Mouse (Mus musculus) left cerebral cortex, adult 2 months (tissue): ENCODE results near the gene Rnps1. TPM values are rescaled to one million over a fixed set of nuclear protein-coding genes. Genes with fewer than 3 reads are reported as not detected.

Experiments used
- DNase-seq, 2 experiments: peaks; one replicate each; pipeline ENCODE4 v3.0.0; 2021 to 2022; ENCODE audit warnings: low spot score in 2 of 2, mixed read lengths in 1 of 2; ENCODE audit errors: extremely low spot score in 1 of 2
- H3K27ac ChIP-seq: fragments of 200-600 bp; 2 replicates; pipeline ENCODE4 v1.8.1; 2022
- H3K4me3 ChIP-seq: fragments of 200-600 bp; 2 replicates; pipeline ENCODE4 v1.8.1; 2022
- CTCF ChIP-seq: fragments of 200-600 bp; IDR thresholded peaks from 2 replicates; pipeline ENCODE4 v1.8.1; 2022; ENCODE audit warnings: antibody characterized with exemption, mild to moderate bottlenecking, moderate library complexity
- intact Hi-C: fragments of 180-260 bp; cut with DNase I; formaldehyde crosslinking; loops from one replicate; pipeline ENCODE4 v1.15.1; 2025
- total RNA-seq, 2 experiments: library from RNA; stranded (reverse); gene quantifications; 2 replicates each; pipeline ENCODE4 v1.2.3; 2021

Gene Rnps1
- total RNA-seq, 2 experiments from 2014 or later = 131 to 142 TPM

DNA sequence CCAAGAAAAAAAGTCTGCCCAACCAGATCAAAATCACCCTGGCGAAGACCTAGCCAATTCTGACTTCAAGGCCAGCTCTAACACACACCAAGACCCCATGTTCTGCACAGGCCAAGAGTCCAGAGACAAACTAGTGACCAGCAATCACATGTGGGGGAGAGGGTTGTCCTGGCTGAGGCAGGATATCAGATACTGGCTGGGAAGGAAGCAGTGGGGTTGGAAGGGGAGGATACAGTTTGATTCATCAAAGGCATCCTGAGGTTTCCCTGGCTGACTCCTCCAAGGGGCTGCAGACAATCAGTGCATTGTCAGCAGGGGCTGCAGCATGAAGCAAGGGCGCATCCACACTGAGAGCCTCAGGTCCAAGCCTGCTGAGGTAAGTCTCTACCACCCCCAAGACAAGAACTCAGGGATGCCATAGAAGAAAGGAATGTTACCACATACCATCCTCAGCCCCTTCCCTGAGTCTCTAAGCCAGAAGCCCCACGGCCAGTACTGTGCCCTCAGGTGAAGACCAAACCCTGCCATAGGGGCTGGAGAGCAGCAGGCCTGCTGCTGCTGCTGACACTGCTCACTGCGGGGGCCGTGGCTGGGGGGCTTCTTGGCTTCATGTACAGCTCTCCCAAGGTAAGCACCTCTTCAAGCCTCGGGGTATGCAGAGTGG, 59.4 kb downstream of the Rnps1 start, which contains the start of gene Bricd5:
Gene Bricd5, plus strand, starts transcription at position 273 of the 664 bp plus-strand sequence.
- no peak for DNase-seq
- no peak for TF ChIP-seq CTCF
- intact Hi-C loops = no loop called here
- Histone ChIP-seq H3K27ac (peak within 1 kb of the TSS; percentile 50), H3K4me3 (peak within 1 kb of the TSS; percentile 81)

DNA sequence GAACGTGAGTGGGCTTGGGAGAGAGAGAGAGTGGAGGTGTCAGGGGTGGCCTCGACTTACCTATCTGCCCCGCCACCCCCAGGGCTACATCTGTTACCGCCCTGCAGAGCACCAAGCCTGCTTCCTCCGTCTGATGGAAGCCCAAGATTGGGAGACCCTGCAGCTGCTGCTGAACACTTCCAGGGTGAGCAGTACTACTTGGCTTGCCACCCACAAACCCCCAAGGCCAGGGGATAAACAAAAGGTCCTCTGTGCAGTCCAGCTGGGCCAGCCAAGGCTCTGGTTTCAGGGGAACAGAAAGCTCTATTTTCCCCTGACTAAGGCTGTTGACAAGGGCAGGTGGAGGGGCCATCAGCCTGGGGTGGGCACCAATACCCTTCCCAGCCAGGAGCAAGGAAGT, 60.2 kb downstream of the Rnps1 start:
- TF ChIP-seq CTCF = no peak
- DNase-seq = peak in 1 of 2 experiments; percentile 57
- H3K27ac ChIP-seq = peak overlapping the region; percentile 50
- intact Hi-C loops = no loop called here
- H3K4me3 ChIP-seq = no peak overlapping the region

Other genes starting within 250 kb of the Rnps1 start
- gene Atp6v0c, start 244.9 kb upstream of the Rnps1 start, total RNA-seq = 1,000 to 10,000 TPM; 1,211 to 1,240 TPM
- 10 to 100 TPM; 63.3 to 69.7 TPM for gene Tbc1d24, start 209.0 kb upstream of the Rnps1 start, total RNA-seq
- 10 to 100 TPM; 10.5 to 11.5 TPM for gene Ntn3, start 205.0 kb upstream of the Rnps1 start, total RNA-seq
- gene Tedc2, start 193.7 kb upstream of the Rnps1 start, total RNA-seq = 10 to 100 TPM; 10.8 to 11.0 TPM
- gene Ccnf, start 163.1 kb upstream of the Rnps1 start, total RNA-seq = 1 to 10 TPM; 7.9 to 8.8 TPM
- 1 to 10 TPM; 1.3 to 1.7 TPM for gene Abca17, start 63.5 kb upstream of the Rnps1 start, total RNA-seq
- 10 to 100 TPM; 76.7 to 78.5 TPM for gene Abca3, start 62.6 kb upstream of the Rnps1 start, total RNA-seq
- gene Eci1, start 12.1 kb downstream of the Rnps1 start, total RNA-seq = 10 to 100 TPM; 24.4 to 26.2 TPM
- gene Dnase1l2, start 28.5 kb downstream of the Rnps1 start, total RNA-seq = 10 to 100 TPM in 1 of 2 experiments, 1 to 10 TPM in 1; 6.8 to 14.8 TPM
- gene E4f1, start 55.7 kb downstream of the Rnps1 start, total RNA-seq = 10 to 100 TPM; 37.7 to 41.7 TPM
- gene Pgp, start 55.8 kb downstream of the Rnps1 start, total RNA-seq = 10 to 100 TPM; 65.8 to 69.6 TPM
- 1 to 10 TPM; 1.7 to 1.9 TPM for gene Bricd5, start 59.3 kb downstream of the Rnps1 start, total RNA-seq
- gene Mlst8, start 64.5 kb downstream of the Rnps1 start, total RNA-seq = 10 to 100 TPM; 34.5 to 37.1 TPM
- gene Caskin1, start 74.0 kb downstream of the Rnps1 start, total RNA-seq = 100 to 1,000 TPM; 134 to 144 TPM
- gene Traf7, start 113.4 kb downstream of the Rnps1 start, total RNA-seq = 10 to 100 TPM; 81.3 to 85.3 TPM
- 10 to 100 TPM; 53.6 to 54.1 TPM for gene Rab26, start 119.6 kb downstream of the Rnps1 start, total RNA-seq
- gene Pkd1, start 135.3 kb downstream of the Rnps1 start, total RNA-seq = 10 to 100 TPM; 89.1 to 97.5 TPM
- 100 to 1,000 TPM; 140 to 159 TPM for gene Tsc2, start 218.1 kb downstream of the Rnps1 start, total RNA-seq
- gene Nthl1, start 218.1 kb downstream of the Rnps1 start, total RNA-seq = 1 to 10 TPM; 5.5 to 5.7 TPM
- gene Slc9a3r2, start 235.8 kb downstream of the Rnps1 start, total RNA-seq = 10 to 100 TPM; 50.2 to 51.0 TPM
- 1 to 10 TPM in 1 of 2 experiments, under 1 TPM in 1; 0.58 to 1.4 TPM for gene Npw, start 243.9 kb downstream of the Rnps1 start, total RNA-seq